Comparison of ENCODE assay signal across 24 mouse cellular contexts in the genomic region with DNA sequence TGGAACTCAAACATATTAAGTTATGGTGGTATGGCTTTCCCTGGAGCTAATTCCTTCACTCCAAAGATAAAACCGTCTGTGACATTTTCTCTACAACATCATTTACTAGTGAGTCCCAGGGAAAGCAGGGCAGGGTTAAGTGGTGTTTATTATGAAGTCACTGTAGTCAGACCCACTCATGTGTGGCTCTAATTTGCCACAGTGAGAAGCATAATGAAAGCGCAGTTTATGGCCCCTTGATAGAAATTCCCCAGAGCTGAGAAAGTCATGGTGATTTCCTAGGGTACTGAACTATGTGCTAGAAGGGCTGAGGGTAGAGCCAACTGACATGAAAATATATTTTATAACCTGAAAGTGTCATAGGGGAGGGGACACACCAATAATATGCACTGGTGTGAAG.
DNase-seq lines count a peak whose midpoint lies in the region; ATAC-seq lines count a peak whose summit lies in the region.
"Had no signal": no experiment of that assay in that cellular context is flagged by ENCODE, and none has a peak within 500 bp of the region (broad histone marks: within the 10 kb centered on the region; RNA-seq: fewer than 3 reads in every experiment).

No protein-coding gene starts in this region.

- no peaks in the 10 kb centered on the region for H3K36me3 ChIP-seq in embryonic facial prominence, embryonic 14.5 days (ENCODE audit: control insufficient read depth, insufficient read depth, low read length)
- H3K36me3 ChIP-seq in embryonic facial prominence, embryonic 10.5 days (replicated peaks): no peaks in the 10 kb centered on the region
- no peaks in the 10 kb centered on the region for H3K36me3 ChIP-seq in neural tube, embryonic 12.5 days
- no peaks in the 10 kb centered on the region for H3K36me3 ChIP-seq in forebrain, embryonic 15.5 days
- H3K36me3 ChIP-seq: embryonic facial prominence, embryonic 12.5 days; forebrain, embryonic 12.5 days; heart, embryonic 10.5 days had no signal

- H3K27me3 ChIP-seq in embryonic facial prominence, embryonic 14.5 days (replicated peaks; ENCODE audit: control insufficient read depth, insufficient read depth, low read length): no peaks in the 10 kb centered on the region
- no peaks in the 10 kb centered on the region for H3K27me3 ChIP-seq in embryonic facial prominence, embryonic 10.5 days (replicated peaks; ENCODE audit: low read depth, poor library complexity, severe bottlenecking)
- H3K27me3 ChIP-seq in neural tube, embryonic 12.5 days (replicated peaks): no peaks in the 10 kb centered on the region
- H3K27me3 ChIP-seq in forebrain, embryonic 15.5 days: no peaks in the 10 kb centered on the region
- H3K27me3 ChIP-seq: embryonic facial prominence, embryonic 12.5 days; forebrain, embryonic 12.5 days; Patski had no signal

- H3K9ac ChIP-seq in embryonic facial prominence, embryonic 14.5 days (ENCODE audit: low read depth, low read length): no peak overlapping the region
- H3K9ac ChIP-seq in neural tube, embryonic 12.5 days: no peak overlapping the region
- no peak overlapping the region for H3K9ac ChIP-seq in forebrain, embryonic 15.5 days (replicated peaks)
- H3K9ac ChIP-seq: embryonic facial prominence, embryonic 12.5 days; forebrain, embryonic 12.5 days; hindbrain, embryonic 14.5 days had no signal

- H3K27ac ChIP-seq in embryonic facial prominence, embryonic 14.5 days (replicated peaks; ENCODE audit: low read depth, low read length): no peak overlapping the region
- no peak overlapping the region for H3K27ac ChIP-seq in embryonic facial prominence, embryonic 10.5 days (replicated peaks)
- H3K27ac ChIP-seq in neural tube, embryonic 12.5 days: no peak overlapping the region
- H3K27ac ChIP-seq in forebrain, embryonic 15.5 days (replicated peaks): no peak overlapping the region
- H3K27ac ChIP-seq: embryonic facial prominence, embryonic 12.5 days; forebrain, embryonic 12.5 days; heart, adult 2 months; heart, embryonic 10.5 days; hindbrain, embryonic 14.5 days; hindbrain, postnatal 0 days had no signal

- ATAC-seq in embryonic facial prominence, embryonic 14.5 days (ENCODE audit: low read depth): peak; percentile 30; the same call in 1 of the 2 replicates
- ATAC-seq in neural tube, embryonic 12.5 days (ENCODE audit: low FRiP score, low read depth): peak; percentile 53
- no peak for ATAC-seq in forebrain, embryonic 15.5 days (replicated peaks)
- ATAC-seq: forebrain, embryonic 16.5 days; hindbrain, postnatal 0 days; inflammation-experienced regulatory T-cells, adult 6 months; Patski had no signal

- DNase-seq in embryonic facial prominence, embryonic 14.5 days (ENCODE audit: low spot score): no peak
- no peak for DNase-seq in embryonic facial prominence, embryonic 10.5 days (ENCODE audit: low spot score)
- no peak for DNase-seq in neural tube, embryonic 10.5 days (ENCODE audit: extremely low spot score, low spot score)
- peak; percentile 38 for DNase-seq in retina, embryonic 14.5 days (ENCODE audit: low spot score)
- no peak for DNase-seq in cerebellum, adult 9-11 months
- DNase-seq: adrenal gland, postnatal 10 days; adrenal gland, postnatal 36 days; cerebellum, adult 11 months; cerebellum, adult 8-10 months; cerebellum, postnatal 14 days; gastrocnemius, postnatal 10 days; gastrocnemius, postnatal 36 days; heart, adult 2 months had no signal

- no peak overlapping the region for H3K4me3 ChIP-seq in embryonic facial prominence, embryonic 14.5 days (ENCODE audit: low read depth, low read length)
- no peak overlapping the region for H3K4me3 ChIP-seq in embryonic facial prominence, embryonic 10.5 days
- H3K4me3 ChIP-seq in neural tube, embryonic 12.5 days: no peak overlapping the region
- H3K4me3 ChIP-seq in forebrain, embryonic 15.5 days: no peak overlapping the region
- H3K4me3 ChIP-seq: embryonic facial prominence, embryonic 12.5 days; erythroblast, embryonic 14.5 days; forebrain, embryonic 12.5 days; heart, adult 2 months; heart, embryonic 10.5 days had no signal

- no peaks in the 10 kb centered on the region for H3K9me3 ChIP-seq in embryonic facial prominence, embryonic 14.5 days (ENCODE audit: control insufficient read depth, low read length)
- H3K9me3 ChIP-seq in embryonic facial prominence, embryonic 10.5 days: no peaks in the 10 kb centered on the region
- no peaks in the 10 kb centered on the region for H3K9me3 ChIP-seq in neural tube, embryonic 12.5 days
- H3K9me3 ChIP-seq in forebrain, embryonic 15.5 days: no peaks in the 10 kb centered on the region
- H3K9me3 ChIP-seq: embryonic facial prominence, embryonic 12.5 days; forebrain, embryonic 12.5 days; heart, embryonic 10.5 days had no signal

- H3K4me1 ChIP-seq in embryonic facial prominence, embryonic 14.5 days (ENCODE audit: control insufficient read depth, insufficient read depth, low read length): no peaks in the 10 kb centered on the region
- no peaks in the 10 kb centered on the region for H3K4me1 ChIP-seq in embryonic facial prominence, embryonic 10.5 days
- no peaks in the 10 kb centered on the region for H3K4me1 ChIP-seq in neural tube, embryonic 12.5 days
- H3K4me1 ChIP-seq in forebrain, embryonic 15.5 days: no peaks in the 10 kb centered on the region
- H3K4me1 ChIP-seq: embryonic facial prominence, embryonic 12.5 days; forebrain, embryonic 12.5 days; heart, embryonic 10.5 days had no signal

- 81% methylated on average over 2 of the region's 2 CpGs for WGBS in embryonic facial prominence, embryonic 14.5 days
- WGBS in embryonic facial prominence, embryonic 10.5 days: 86% methylated on average over 2 of the region's 2 CpGs
- WGBS in neural tube, embryonic 12.5 days: 42% methylated on average over 2 of the region's 2 CpGs
- WGBS in forebrain, embryonic 15.5 days: 78% methylated on average over 2 of the region's 2 CpGs

- no peak overlapping the region for H3K4me2 ChIP-seq in embryonic facial prominence, embryonic 14.5 days (ENCODE audit: low read depth, low read length)
- no peak overlapping the region for H3K4me2 ChIP-seq in neural tube, embryonic 12.5 days (replicated peaks)
- H3K4me2 ChIP-seq in forebrain, embryonic 15.5 days (replicated peaks): no peak overlapping the region
- H3K4me2 ChIP-seq: embryonic facial prominence, embryonic 12.5 days; forebrain, embryonic 12.5 days; hindbrain, embryonic 14.5 days had no signal
